Mouse (Mus musculus) embryo, embryonic 10.5 days (tissue): ENCODE data around the gene Cfl2.

Experiments used
- DNase-seq: peaks from one replicate; pipeline ENCODE4 v3.0.0-alpha.2; 2015; ENCODE audit warnings: low spot score

The Cfl2 gene

GRCm38 (mm10) chr12:54830574-54830973 is 32.1 kb downstream of the Cfl2 start:
- peak; percentile 89 for DNase-seq

GRCm38 (mm10) chr12:54829876-54830275 is 32.8 kb downstream of the Cfl2 start:
- no peak for DNase-seq

DNA sequence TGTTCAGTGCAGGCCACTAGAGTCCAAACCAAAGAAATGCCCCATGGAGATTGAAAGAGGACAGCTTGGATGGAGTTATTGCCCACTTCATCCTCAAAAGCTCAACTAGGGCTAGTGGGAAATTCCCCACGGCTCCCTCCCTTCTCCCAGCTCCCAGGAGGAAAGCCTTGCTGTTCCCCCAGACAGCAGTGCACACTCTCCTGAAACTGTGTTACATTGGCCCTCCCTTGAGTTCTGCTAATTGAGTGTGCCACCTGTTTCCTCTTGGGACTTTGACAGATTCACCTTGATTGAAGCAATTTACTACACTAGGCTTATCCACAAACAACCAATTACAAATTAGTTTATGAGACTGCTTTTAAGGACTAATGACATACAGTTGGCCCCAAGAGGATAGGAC is 34.6 kb downstream of the Cfl2 start:
- no peak for DNase-seq

GRCm38 (mm10) chr12:54825202-54825601 is 37.5 kb downstream of the Cfl2 start:
- peak; percentile 28 for DNase-seq

- no peak for DNase-seq
Observed at GRCm38 (mm10) chr12:54822836-54823426, 39.7 kb downstream of the Cfl2 start.

- DNase-seq, result no peak
Observed at GRCm38 (mm10) chr12:54820684-54821161, 42.0 kb downstream of the Cfl2 start.

DNA sequence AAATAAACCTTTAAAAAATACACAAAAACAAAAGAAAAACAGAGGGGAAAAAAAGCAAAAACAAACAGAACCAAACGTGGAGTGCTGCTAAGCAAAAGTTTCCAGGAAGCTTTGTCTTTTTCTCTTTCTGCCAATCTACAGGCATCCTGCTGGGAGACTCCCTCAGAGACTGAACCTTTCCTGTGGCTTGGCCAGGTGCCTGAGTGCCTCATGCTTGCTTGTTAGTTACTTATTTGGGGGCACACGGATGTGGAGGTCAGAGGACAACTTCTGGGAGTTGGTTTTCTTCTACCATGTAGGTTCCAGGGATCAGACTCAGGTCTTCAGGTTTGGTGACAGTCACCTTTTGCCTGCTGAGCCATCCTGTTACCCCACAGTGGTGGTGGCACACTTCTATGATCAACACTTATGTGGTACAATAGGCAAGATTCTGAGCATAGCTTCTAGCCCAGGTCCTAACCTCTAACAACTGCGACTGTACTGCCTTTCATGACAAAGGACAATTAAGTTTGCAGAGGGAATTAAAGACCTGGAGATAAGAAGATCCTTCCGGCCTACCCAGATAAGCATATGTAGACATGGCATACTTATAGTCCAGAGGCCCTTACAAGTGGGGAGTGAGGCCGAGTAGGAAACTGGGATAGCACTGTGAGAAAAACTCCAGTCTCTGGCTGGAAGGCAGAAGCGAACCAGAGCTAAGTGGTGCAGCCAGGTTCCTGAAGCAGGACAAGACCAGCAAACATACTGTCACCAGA is 43.3 kb downstream of the Cfl2 start:
- DNase-seq, result no peak

GRCm38 (mm10) chr12:54810142-54810541 is 52.5 kb downstream of the Cfl2 start:
- DNase-seq, result no peak
